Mouse (Mus musculus): Measurements from ENCODE around the gene Sncg. TPM values are rescaled to one million over a fixed set of nuclear protein-coding genes. Genes with fewer than 3 reads are reported as not detected.

Sncg gene
- total and polyA plus RNA-seq, 3 experiments, result 0.27 TPM; not detected in 2

GRCm38 (mm10) chr14:34341993-34342392, 32.6 kb downstream of the Sncg start:
- ATAC-seq (ENCODE audit: extremely low read depth, insufficient number of reproducible peaks, low FRiP score, poor library complexity, severe bottlenecking) (no peak), DNase-seq (ENCODE audit: low spot score) (no peak)
- Histone ChIP-seq H3K36me3 (replicated peaks) (peaks cover 64% of the 10 kb centered on the region), H3K27me3 (ENCODE audit: insufficient read depth, low read length) (no peaks in the 10 kb centered on the region), H3K4me1 (ENCODE audit: insufficient read depth, low read depth, low read length) (peaks cover 22% of the 10 kb centered on the region), H3K4me3 (ENCODE audit: low read depth, low read length) (no peak overlapping the region), H3K9me3 (replicated peaks) (no peaks in the 10 kb centered on the region)
- no peak for TF ChIP-seq GATA1 (IDR thresholded peaks at IDR 0.05; ENCODE audit: borderline replicate concordance, low read length)
- no peak for TF ChIP-seq POLR2AphosphoS5 (IDR thresholded peaks at IDR 0.05; ENCODE audit: insufficient replicate concordance, low read depth, low read length)
- TF ChIP-seq GATA2 (IDR thresholded peaks at IDR 0.05; ENCODE audit: borderline replicate concordance, low read depth, low read length), result no peak
- TF ChIP-seq TAL1 (conservative IDR thresholded peaks at IDR 0.05; ENCODE audit: low read depth, low read length), result no peak; the same call in 1 of the 2 replicates
- no peak for TF ChIP-seq CTCF (IDR thresholded peaks at IDR 0.05; ENCODE audit: low read depth, low read length)

GRCm38 (mm10) chr14:34339446-34339845, 35.1 kb downstream of the Sncg start:
- H3K4me1 ChIP-seq (ENCODE audit: insufficient read depth, low read depth, low read length), result peaks cover 22% of the 10 kb centered on the region
- no peak for ATAC-seq (ENCODE audit: extremely low read depth, insufficient number of reproducible peaks, low FRiP score, poor library complexity, severe bottlenecking)
- H3K9me3 ChIP-seq (replicated peaks), result no peaks in the 10 kb centered on the region
- no peak for DNase-seq (ENCODE audit: low spot score)
- TF ChIP-seq GATA2 (IDR thresholded peaks at IDR 0.05; ENCODE audit: borderline replicate concordance, low read depth, low read length) (no peak), CTCF (IDR thresholded peaks at IDR 0.05; ENCODE audit: low read depth, low read length) (no peak), POLR2AphosphoS5 (IDR thresholded peaks at IDR 0.05; ENCODE audit: insufficient replicate concordance, low read depth, low read length) (no peak), TAL1 (conservative IDR thresholded peaks at IDR 0.05; ENCODE audit: low read depth, low read length) (no peak), GATA1 (IDR thresholded peaks at IDR 0.05; ENCODE audit: borderline replicate concordance, low read length) (no peak)
- H3K27me3 ChIP-seq (ENCODE audit: insufficient read depth, low read length), result no peaks in the 10 kb centered on the region
- H3K36me3 ChIP-seq (replicated peaks), result peaks cover 76% of the 10 kb centered on the region
- H3K4me3 ChIP-seq (ENCODE audit: low read depth, low read length), result no peak overlapping the region

- no peak overlapping the region for H3K4me3 ChIP-seq (ENCODE audit: low read depth, low read length)
- H3K4me1 ChIP-seq (ENCODE audit: insufficient read depth, low read depth, low read length), result peaks cover 2% of the 10 kb centered on the region; the same call in 1 of the 2 replicates
- DNase-seq (ENCODE audit: low spot score), result no peak
- no peaks in the 10 kb centered on the region for H3K9me3 ChIP-seq (replicated peaks)
- no peaks in the 10 kb centered on the region for H3K27me3 ChIP-seq (ENCODE audit: insufficient read depth, low read length)
- ATAC-seq (ENCODE audit: extremely low read depth, insufficient number of reproducible peaks, low FRiP score, poor library complexity, severe bottlenecking), result no peak
- no peak for TF ChIP-seq GATA1 (IDR thresholded peaks at IDR 0.05; ENCODE audit: borderline replicate concordance, low read length)
- TF ChIP-seq GATA2 (IDR thresholded peaks at IDR 0.05; ENCODE audit: borderline replicate concordance, low read depth, low read length), result no peak
- no peak for TF ChIP-seq CTCF (IDR thresholded peaks at IDR 0.05; ENCODE audit: low read depth, low read length)
- TF ChIP-seq TAL1 (conservative IDR thresholded peaks at IDR 0.05; ENCODE audit: low read depth, low read length), result no peak
- no peak for TF ChIP-seq POLR2AphosphoS5 (IDR thresholded peaks at IDR 0.05; ENCODE audit: insufficient replicate concordance, low read depth, low read length)
- peaks cover 78% of the 10 kb centered on the region for H3K36me3 ChIP-seq (replicated peaks)
Observed at GRCm38 (mm10) chr14:34332476-34332875, 42.1 kb downstream of the Sncg start.

GRCm38 (mm10) chr14:34331886-34332285, 42.7 kb downstream of the Sncg start:
- peaks cover 74% of the 10 kb centered on the region for H3K36me3 ChIP-seq (replicated peaks)
- no peak for ATAC-seq (ENCODE audit: extremely low read depth, insufficient number of reproducible peaks, low FRiP score, poor library complexity, severe bottlenecking)

GRCm38 (mm10) chr14:34330657-34331158, 43.9 kb downstream of the Sncg start:
- H3K9me3 ChIP-seq (replicated peaks), result no peaks in the 10 kb centered on the region
- no peak overlapping the region for H3K4me3 ChIP-seq (ENCODE audit: low read depth, low read length)
- no peaks in the 10 kb centered on the region for H3K27me3 ChIP-seq (ENCODE audit: insufficient read depth, low read length)
- TF ChIP-seq TAL1 (conservative IDR thresholded peaks at IDR 0.05; ENCODE audit: low read depth, low read length) (no peak), GATA1 (IDR thresholded peaks at IDR 0.05; ENCODE audit: borderline replicate concordance, low read length) (no peak), GATA2 (IDR thresholded peaks at IDR 0.05; ENCODE audit: borderline replicate concordance, low read depth, low read length) (no peak), POLR2AphosphoS5 (IDR thresholded peaks at IDR 0.05; ENCODE audit: insufficient replicate concordance, low read depth, low read length) (no peak), CTCF (IDR thresholded peaks at IDR 0.05; ENCODE audit: low read depth, low read length) (no peak)
- DNase-seq (ENCODE audit: low spot score) (no peak), ATAC-seq (ENCODE audit: extremely low read depth, insufficient number of reproducible peaks, low FRiP score, poor library complexity, severe bottlenecking) (no peak)
- peaks cover 74% of the 10 kb centered on the region for H3K36me3 ChIP-seq (replicated peaks)
- peaks cover 11% of the 10 kb centered on the region for H3K4me1 ChIP-seq (ENCODE audit: insufficient read depth, low read depth, low read length)

More at GRCm38 (mm10) chr14:34331886-34332285, 42.7 kb downstream of the Sncg start:
- TF ChIP-seq CTCF (IDR thresholded peaks at IDR 0.05; ENCODE audit: low read depth, low read length) (no peak), TAL1 (conservative IDR thresholded peaks at IDR 0.05; ENCODE audit: low read depth, low read length) (no peak), GATA1 (IDR thresholded peaks at IDR 0.05; ENCODE audit: borderline replicate concordance, low read length) (no peak), POLR2AphosphoS5 (IDR thresholded peaks at IDR 0.05; ENCODE audit: insufficient replicate concordance, low read depth, low read length) (no peak), GATA2 (IDR thresholded peaks at IDR 0.05; ENCODE audit: borderline replicate concordance, low read depth, low read length) (no peak)
- H3K4me3 ChIP-seq (ENCODE audit: low read depth, low read length), result no peak overlapping the region
- no peak for DNase-seq (ENCODE audit: low spot score)
- no peaks in the 10 kb centered on the region for H3K9me3 ChIP-seq (replicated peaks)
- no peaks in the 10 kb centered on the region for H3K27me3 ChIP-seq (ENCODE audit: insufficient read depth, low read length)
- peaks cover 5% of the 10 kb centered on the region for H3K4me1 ChIP-seq (ENCODE audit: insufficient read depth, low read depth, low read length)

GRCm38 (mm10) chr14:34327618-34328017, 47.0 kb downstream of the Sncg start:
- no peak overlapping the region for H3K4me3 ChIP-seq (ENCODE audit: low read depth, low read length)
- H3K4me1 ChIP-seq (ENCODE audit: insufficient read depth, low read depth, low read length), result peaks cover 11% of the 10 kb centered on the region
- no peak for DNase-seq (ENCODE audit: low spot score)
- H3K27me3 ChIP-seq (ENCODE audit: insufficient read depth, low read length), result no peaks in the 10 kb centered on the region
- TF ChIP-seq CTCF (IDR thresholded peaks at IDR 0.05; ENCODE audit: low read depth, low read length) (no peak), TAL1 (conservative IDR thresholded peaks at IDR 0.05; ENCODE audit: low read depth, low read length) (no peak), POLR2AphosphoS5 (IDR thresholded peaks at IDR 0.05; ENCODE audit: insufficient replicate concordance, low read depth, low read length) (no peak), GATA1 (IDR thresholded peaks at IDR 0.05; ENCODE audit: borderline replicate concordance, low read length) (no peak), GATA2 (IDR thresholded peaks at IDR 0.05; ENCODE audit: borderline replicate concordance, low read depth, low read length) (no peak)
- H3K9me3 ChIP-seq (replicated peaks), result no peaks in the 10 kb centered on the region
- peaks cover 67% of the 10 kb centered on the region for H3K36me3 ChIP-seq (replicated peaks)
- no peak for ATAC-seq (ENCODE audit: extremely low read depth, insufficient number of reproducible peaks, low FRiP score, poor library complexity, severe bottlenecking)

Measured in G1E (cell line).